Mouse (Mus musculus) stomach, embryonic 16.5 days (tissue): Measurements from ENCODE around the gene 2200002D01Rik. TPM values are rescaled to one million over a fixed set of nuclear protein-coding genes. Genes with fewer than 3 reads are reported as not detected.

Source experiments
- ATAC-seq: fragments of 200-750 bp; cut with Nextera tagmentation; 2 replicates; pipeline ENCODE4 v1.8.0; 2017; ENCODE audit warnings: moderate number of reproducible peaks, moderate TSS enrichment; ENCODE audit not compliant: insufficient read depth, low FRiP score
- H3K27ac ChIP-seq: fragments of 300-500 bp; sonication (generic); 2 replicates; pipeline ENCODE4 v1.5.1; 2014; ENCODE audit warnings: low read length
- H3K27me3 ChIP-seq: fragments of 300-500 bp; sonication (generic); 2 replicates; pipeline ENCODE4 v1.6.1; 2014; ENCODE audit warnings: low read length, control low read depth, mixed read lengths; ENCODE audit not compliant: control insufficient read depth, insufficient read depth
- H3K36me3 ChIP-seq: fragments of 300-500 bp; sonication (generic); 2 replicates; pipeline ENCODE4 v1.6.1; 2014; ENCODE audit warnings: low read length; ENCODE audit not compliant: control insufficient read depth, insufficient read depth
- H3K4me1 ChIP-seq: fragments of 300-500 bp; sonication (generic); 2 replicates; pipeline ENCODE4 v1.6.1; 2014; ENCODE audit warnings: low read length, control low read depth, mixed read lengths; ENCODE audit not compliant: control insufficient read depth, insufficient read depth
- H3K4me2 ChIP-seq: fragments of 300-500 bp; sonication (generic); 2 replicates; pipeline ENCODE4 v1.6.1; 2014; ENCODE audit warnings: low read depth, low read length, mixed read lengths
- H3K4me3 ChIP-seq: fragments of 300-500 bp; sonication (generic); replicated peaks from 2 replicates; pipeline ENCODE4 v1.5.1; 2014; ENCODE audit warnings: mild to moderate bottlenecking, low read length
- H3K9ac ChIP-seq: fragments of 300-500 bp; sonication (generic); 2 replicates; pipeline ENCODE4 v1.6.1; 2014; ENCODE audit warnings: low read length
- H3K9me3 ChIP-seq: fragments of 300-500 bp; sonication (generic); replicated peaks from 2 replicates; pipeline ENCODE4 v1.6.1; 2016; ENCODE audit warnings: low read length, control low read depth; ENCODE audit not compliant: control insufficient read depth
- whole genome bisulfite sequencing: fragments of 180-500 bp; shearing (Covaris S2); extraction: QIAGEN DNeasy Blood & Tissue Kit; methylation state at CpG from one replicate; pipeline ENCODE4 v1.1.7; 2014; 5-methylcytosine and 5-hydroxymethylcytosine counted together
- polyA plus RNA-seq: library from polyadenylated mRNA; unstranded; fragments of >200 nt; fragmentation: Nextera tagmentation; extraction: Ambion mirVana; gene quantifications from 2 replicates; pipeline ENCODE4 v1.2.1, GENCODE M21; 2015

Gene 2200002D01Rik
- polyA plus RNA-seq, 1 experiment from 2014 or later: 80.2 TPM

DNA sequence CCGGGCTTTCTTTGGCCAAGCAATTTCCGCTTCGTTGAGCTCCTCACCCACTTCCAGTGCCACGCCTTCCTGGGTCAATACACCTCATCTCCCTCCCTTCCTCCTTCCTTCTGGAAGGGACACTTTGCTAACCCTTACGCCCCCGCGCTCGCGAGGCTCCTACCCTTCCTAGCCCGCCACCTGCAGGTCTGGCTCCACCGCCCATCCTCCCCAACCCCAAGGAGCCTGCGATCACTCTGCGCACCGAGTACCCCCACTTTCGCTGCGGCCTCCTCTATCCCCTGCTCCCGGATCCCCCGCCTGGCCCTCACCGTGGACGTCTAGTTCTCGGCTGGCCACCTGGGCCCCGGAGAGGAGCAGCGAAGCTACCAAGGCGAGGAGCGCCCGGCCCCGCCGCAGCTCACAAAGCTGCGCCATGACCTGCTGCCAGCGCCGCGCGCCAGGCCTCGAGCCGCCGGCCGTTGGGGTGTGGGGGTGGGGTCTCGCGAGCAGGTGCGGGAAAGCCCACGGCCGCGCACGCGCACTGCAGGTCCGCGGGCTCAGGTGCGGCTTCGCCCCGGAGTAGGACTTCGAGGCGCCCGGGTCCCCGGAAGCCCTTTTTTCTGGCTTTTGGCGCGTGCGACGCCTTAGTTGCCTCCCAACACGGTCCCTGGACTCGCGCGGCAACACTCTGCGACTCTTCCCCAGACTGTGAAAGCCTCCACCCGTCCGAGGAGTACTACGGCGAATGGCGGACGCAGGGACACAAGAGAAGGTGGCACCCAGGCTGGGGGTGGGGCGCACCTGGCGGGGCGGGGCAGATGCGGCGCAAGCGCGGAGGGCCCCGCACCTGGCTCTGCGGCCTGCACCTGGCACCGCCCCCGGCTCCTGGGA lies 33.2 kb upstream of the 2200002D01Rik start, which contains the start of gene Spint2:
TSS of gene Spint2 (minus strand) at position 712 of the 873 bp plus-strand sequence.
- H3K4me2 ChIP-seq: peak within 1 kb of the TSS; percentile 81
- no peaks in the 10 kb centered on the region for H3K36me3 ChIP-seq
- peak; percentile 92 for ATAC-seq
- peak within 1 kb of the TSS; percentile 86 for H3K27ac ChIP-seq
- H3K9me3 ChIP-seq: no peaks in the 10 kb centered on the region
- WGBS: under 1% methylated on average over 80 of the region's 80 CpGs
- H3K4me3 ChIP-seq: peak within 1 kb of the TSS; percentile 60
- H3K4me1 ChIP-seq: peaks cover 7% of the 10 kb centered on the region; the same call in 1 of the 2 replicates
- peaks cover 9% of the 10 kb centered on the region; the same call in 1 of the 2 replicates for H3K27me3 ChIP-seq
- H3K9ac ChIP-seq: peak within 1 kb of the TSS; percentile 79

DNA sequence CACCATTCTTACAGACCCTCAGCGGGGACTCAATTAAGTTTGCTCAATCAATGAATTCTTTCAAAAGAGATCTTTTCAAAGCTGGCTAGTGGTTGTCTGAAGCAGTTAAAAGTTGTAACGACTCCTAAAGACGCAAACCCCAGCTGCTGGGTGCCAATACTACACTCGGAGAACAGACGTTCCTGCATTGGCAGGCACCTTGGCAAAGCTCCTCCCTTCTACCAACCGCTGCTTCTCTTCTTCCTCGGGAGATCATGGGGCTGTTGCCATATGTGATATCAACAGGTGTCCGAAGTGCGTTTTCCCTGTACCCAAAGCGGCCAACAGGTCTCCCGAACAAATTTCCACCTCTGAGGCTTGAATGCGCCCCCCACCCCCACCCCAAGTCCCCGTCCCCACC lies 32.5 kb upstream of the 2200002D01Rik start:
- no peak for ATAC-seq

DNA sequence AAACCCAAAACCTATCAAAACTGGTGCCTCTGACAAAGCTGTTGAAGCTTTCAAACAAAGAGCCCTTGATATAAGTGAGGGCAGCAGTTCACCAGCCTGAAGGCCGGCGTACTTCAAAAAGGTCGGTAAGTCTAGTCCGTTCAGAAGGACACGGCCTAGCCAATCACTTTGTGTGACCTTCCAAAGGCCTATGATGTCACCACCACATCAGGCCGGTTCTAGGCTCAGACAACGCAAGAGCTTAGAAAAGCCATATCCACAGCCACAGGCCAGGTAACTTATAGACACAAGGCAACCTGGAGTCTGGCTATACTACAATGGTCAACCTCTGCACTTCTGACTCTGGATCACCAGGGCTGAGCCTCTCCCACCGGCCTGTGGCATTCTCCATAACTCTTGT lies 31.7 kb upstream of the 2200002D01Rik start:
- Histone ChIP-seq H3K27ac (peak overlapping the region; percentile 86), H3K36me3 (no peaks in the 10 kb centered on the region), H3K9me3 (no peaks in the 10 kb centered on the region), H3K4me3 (peak overlapping the region; percentile 60), H3K27me3 (peaks cover 9% of the 10 kb centered on the region; the same call in 1 of the 2 replicates), H3K4me2 (peak overlapping the region; percentile 81), H3K9ac (peak overlapping the region; percentile 79; the same call in 1 of the 2 replicates), H3K4me1 (peaks cover 9% of the 10 kb centered on the region; the same call in 1 of the 2 replicates)
- no peak for ATAC-seq
- WGBS: 40% methylated on average over 8 of the region's 8 CpGs

More for the DNA sequence above, 32.5 kb upstream of the 2200002D01Rik start:
- Histone ChIP-seq H3K4me2 (peak overlapping the region; percentile 81), H3K27ac (peak overlapping the region; percentile 86), H3K9ac (peak overlapping the region; percentile 79), H3K36me3 (no peaks in the 10 kb centered on the region), H3K9me3 (no peaks in the 10 kb centered on the region), H3K27me3 (peaks cover 9% of the 10 kb centered on the region; the same call in 1 of the 2 replicates), H3K4me3 (peak overlapping the region; percentile 60), H3K4me1 (peaks cover 9% of the 10 kb centered on the region; the same call in 1 of the 2 replicates)
- WGBS: 11% methylated on average over 13 of the region's 13 CpGs

- Histone ChIP-seq H3K4me2 (peak overlapping the region; percentile 81), H3K36me3 (no peaks in the 10 kb centered on the region), H3K27ac (0 out of 2 replicates have a peak overlapping the region, but pooled peaks have one; percentile 8), H3K4me1 (peaks cover 12% of the 10 kb centered on the region; the same call in 1 of the 2 replicates), H3K9ac (peak overlapping the region; percentile 79; the same call in 1 of the 2 replicates), H3K9me3 (no peaks in the 10 kb centered on the region), H3K27me3 (peaks cover 9% of the 10 kb centered on the region; the same call in 1 of the 2 replicates), H3K4me3 (peak overlapping the region; percentile 60)
- no peak for ATAC-seq
These were observed 31.0 kb upstream of the 2200002D01Rik start for GRCm38 (mm10) chr7:29279261-29279660.

DNA sequence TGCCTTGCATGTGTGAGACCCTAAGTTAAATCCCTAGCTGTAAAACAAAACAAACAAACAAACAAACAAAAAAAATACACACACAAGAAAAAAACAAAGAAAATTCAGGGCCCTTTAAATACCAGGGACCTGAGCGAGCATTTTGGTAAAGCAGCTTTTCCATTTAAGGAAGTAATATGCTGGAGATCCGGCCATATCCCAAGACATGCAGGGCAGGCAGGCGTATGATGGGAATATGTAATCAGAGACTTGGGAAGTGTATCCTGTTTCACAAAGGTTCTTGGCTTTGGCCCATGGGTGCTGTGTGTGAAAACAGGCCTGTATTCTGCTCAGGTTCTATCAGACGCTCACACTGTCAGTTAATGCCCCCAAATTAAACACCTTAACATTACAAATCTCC lies 29.2 kb upstream of the 2200002D01Rik start:
- H3K27me3 ChIP-seq: peaks cover 8% of the 10 kb centered on the region; the same call in 1 of the 2 replicates
- H3K9ac ChIP-seq: no peak overlapping the region
- no peak overlapping the region for H3K4me2 ChIP-seq
- no peak for ATAC-seq
- WGBS: 67% methylated on average over 4 of the region's 4 CpGs
- peaks cover 12% of the 10 kb centered on the region; the same call in 1 of the 2 replicates for H3K4me1 ChIP-seq
- no peak overlapping the region for H3K4me3 ChIP-seq
- no peak overlapping the region for H3K27ac ChIP-seq
- H3K36me3 ChIP-seq: no peaks in the 10 kb centered on the region
- H3K9me3 ChIP-seq: no peaks in the 10 kb centered on the region

DNA sequence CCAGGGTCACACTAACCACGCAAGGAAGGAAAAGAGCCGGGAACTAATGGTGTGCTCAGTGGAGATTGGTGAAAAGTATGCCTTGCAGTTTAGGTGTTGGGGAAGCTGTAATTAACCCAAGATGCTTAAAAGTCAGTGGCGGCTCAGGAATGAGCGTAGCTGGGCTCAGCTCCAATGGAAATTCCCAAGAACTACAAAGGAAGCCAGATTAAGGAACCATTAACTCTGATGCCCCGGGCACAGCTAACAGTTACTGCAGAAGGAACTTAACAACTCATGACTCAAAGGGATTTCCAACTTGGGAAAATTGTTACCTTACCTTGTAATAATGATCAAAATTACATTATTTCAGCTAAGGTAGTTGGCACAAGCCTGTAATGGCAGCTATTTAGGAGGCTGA lies 28.4 kb upstream of the 2200002D01Rik start:
- Histone ChIP-seq H3K27me3 (0 out of 2 replicates have a peak, but pooled peaks cover 3% of the 10 kb centered on the region), H3K27ac (no peak overlapping the region), H3K4me1 (peaks cover 11% of the 10 kb centered on the region; the same call in 1 of the 2 replicates), H3K4me2 (no peak overlapping the region), H3K9ac (no peak overlapping the region), H3K36me3 (no peaks in the 10 kb centered on the region), H3K4me3 (no peak overlapping the region), H3K9me3 (no peaks in the 10 kb centered on the region)
- 77% methylated on average over 5 of the region's 5 CpGs for whole genome bisulfite sequencing
- ATAC-seq: no peak

- H3K9me3 ChIP-seq: no peaks in the 10 kb centered on the region
- H3K4me3 ChIP-seq: no peak overlapping the region
- no peaks in the 10 kb centered on the region for H3K36me3 ChIP-seq
- peak; percentile 2; the same call in 1 of the 2 replicates for ATAC-seq
- H3K4me1 ChIP-seq: peaks cover 32% of the 10 kb centered on the region
- WGBS: 55% methylated on average over 8 of the region's 8 CpGs
- peak overlapping the region; percentile 39 for H3K27ac ChIP-seq
- H3K27me3 ChIP-seq: no peaks in the 10 kb centered on the region
- H3K9ac ChIP-seq: peak overlapping the region; percentile 4
- H3K4me2 ChIP-seq: no peak overlapping the region
These were observed 23.6 kb upstream of the 2200002D01Rik start for GRCm38 (mm10) chr7:29271687-29272465.

DNA sequence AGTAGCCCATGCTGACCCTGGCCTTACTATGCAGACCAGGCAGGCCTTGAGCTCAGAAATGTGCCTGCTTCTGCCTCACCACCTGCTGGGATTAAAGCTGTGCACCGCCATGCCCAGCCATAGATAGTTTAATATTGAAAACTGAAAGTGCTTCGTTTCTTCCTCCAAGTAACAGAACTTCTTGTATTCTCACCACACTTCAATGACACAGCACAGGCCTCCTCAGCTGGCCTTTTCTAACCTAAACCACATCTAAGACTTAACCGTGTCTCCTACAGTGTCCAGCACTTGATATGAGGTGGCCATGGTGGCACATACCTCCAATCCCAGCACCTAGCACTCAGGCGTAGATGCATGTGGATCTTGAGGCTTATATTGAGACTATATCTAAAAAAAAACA lies 22.2 kb upstream of the 2200002D01Rik start:
- no peak for ATAC-seq
- no peaks in the 10 kb centered on the region for H3K36me3 ChIP-seq
- no peak overlapping the region for H3K9ac ChIP-seq
- H3K27ac ChIP-seq: peak overlapping the region; percentile 52
- H3K27me3 ChIP-seq: no peaks in the 10 kb centered on the region
- WGBS: 74% methylated on average over 4 of the region's 4 CpGs
- H3K9me3 ChIP-seq: no peaks in the 10 kb centered on the region
- no peak overlapping the region for H3K4me3 ChIP-seq
- peaks cover 31% of the 10 kb centered on the region for H3K4me1 ChIP-seq
- no peak overlapping the region for H3K4me2 ChIP-seq
